Mouse (Mus musculus) MEL (cell line): ENCODE results near the gene Igfals. TPM values are rescaled to one million over a fixed set of nuclear protein-coding genes. Genes with fewer than 3 reads are reported as not detected.

ENCODE experiments used
- DNase-seq: peaks from one replicate; pipeline ENCODE4 v3.0.0; 2011; ENCODE audit warnings: low read depth, low spot score
- H3K27ac ChIP-seq: 2 replicates; pipeline ENCODE4 v1.5.1; 2012; ENCODE audit warnings: low read depth, mild to moderate bottlenecking, control low read depth, low read length, moderate library complexity; ENCODE audit not compliant: control insufficient read depth
- H3K27me3 ChIP-seq, 2 experiments: fragments of 150-350 bp in 1 of 2; sonication (generic) in 1 of 2; 2 replicates each; pipeline ENCODE4 v1.6.1; 2012; ENCODE audit warnings: low read length in 2 of 2, mild to moderate bottlenecking in 2 of 2, improper control_type of control experiment in 1 of 2, moderate library complexity in 1 of 2; ENCODE audit not compliant: insufficient read depth in 2 of 2, control insufficient read depth in 1 of 2
- H3K36me3 ChIP-seq, 2 experiments: 2 replicates each; pipeline ENCODE4 v1.6.1; 2012 to 2014; ENCODE audit warnings: low read length in 2 of 2, improper control_type of control experiment in 1 of 2, inconsistent platforms in 1 of 2, mild to moderate bottlenecking in 1 of 2; ENCODE audit not compliant: insufficient read depth in 2 of 2, control insufficient read depth in 1 of 2
- H3K4me1 ChIP-seq, 2 experiments: fragments of 150-350 bp in 1 of 2; sonication (generic) in 1 of 2; 2 replicates each; pipeline ENCODE4 v1.6.1; 2012; ENCODE audit warnings: low read length in 2 of 2, improper control_type of control experiment in 1 of 2, mild to moderate bottlenecking in 1 of 2; ENCODE audit not compliant: insufficient read depth in 2 of 2, control insufficient read depth in 1 of 2
- H3K4me3 ChIP-seq, 2 experiments: fragments of 150-350 bp in 1 of 2; sonication (generic) in 1 of 2; 2 replicates each; pipeline ENCODE4 v1.5.1; 2012; ENCODE audit warnings: low read depth in 2 of 2, low read length in 2 of 2, mild to moderate bottlenecking in 2 of 2, moderate library complexity in 2 of 2, control low read depth in 1 of 2, improper control_type of control experiment in 1 of 2; ENCODE audit not compliant: control insufficient read depth in 1 of 2, insufficient read depth in 1 of 2
- H3K79me2 ChIP-seq: 2 replicates; pipeline ENCODE4 v1.6.1; 2012; ENCODE audit warnings: mild to moderate bottlenecking, low read length, moderate library complexity; ENCODE audit not compliant: control insufficient read depth, poor library complexity, insufficient read depth
- H3K9ac ChIP-seq: 2 replicates; pipeline ENCODE4 v1.6.1; 2012; ENCODE audit warnings: low read depth, mild to moderate bottlenecking, control low read depth, low read length, moderate library complexity; ENCODE audit not compliant: control insufficient read depth, poor library complexity, severe bottlenecking
- H3K9me3 ChIP-seq: fragments of 150-350 bp; sonication (generic); replicated peaks from 2 replicates; pipeline ENCODE4 v1.6.1; 2012; ENCODE audit warnings: mild to moderate bottlenecking, low read length, improper control_type of control experiment, moderate library complexity; ENCODE audit not compliant: insufficient read depth
- BHLHE40 ChIP-seq: IDR thresholded peaks from 2 replicates; pipeline ENCODE4 v1.6.1; 2012; ENCODE audit warnings: low read depth, mild to moderate bottlenecking, inconsistent platforms, low read length, improper control_type of control experiment, borderline replicate concordance
- CHD2 ChIP-seq: IDR thresholded peaks from 2 replicates; pipeline ENCODE4 v1.6.1; 2011; ENCODE audit warnings: low read length, improper control_type of control experiment
- CTCF ChIP-seq, 3 experiments: IDR thresholded peaks in 2 of 3; conservative IDR thresholded peaks in 1 of 3; 2 replicates each; pipeline ENCODE4 v1.5.1; 2011 to 2012; ENCODE audit warnings: low read length in 3 of 3, low read depth in 2 of 3, mild to moderate bottlenecking in 2 of 3, improper control_type of control experiment in 1 of 3, inconsistent platforms in 1 of 3, mixed read lengths in 1 of 3, moderate library complexity in 1 of 3; ENCODE audit not compliant: control insufficient read depth in 1 of 3, insufficient read depth in 1 of 3, poor library complexity in 1 of 3, severe bottlenecking in 1 of 3
- E2F4 ChIP-seq: IDR thresholded peaks from 2 replicates; pipeline ENCODE4 v1.6.1; 2011; ENCODE audit warnings: low read depth, low read length, improper control_type of control experiment, borderline replicate concordance
- ELF1 ChIP-seq: IDR thresholded peaks from 2 replicates; pipeline ENCODE4 v1.6.1; 2014; ENCODE audit warnings: low read depth, mild to moderate bottlenecking, inconsistent platforms, low read length, improper control_type of control experiment, moderate library complexity
- EP300 ChIP-seq, 2 experiments: IDR thresholded peaks; 2 replicates each; pipeline ENCODE4 v1.6.1; 2011; ENCODE audit warnings: improper control_type of control experiment in 2 of 2, low read length in 2 of 2, low read depth in 1 of 2, mild to moderate bottlenecking in 1 of 2
- ETS1 ChIP-seq: IDR thresholded peaks from 2 replicates; pipeline ENCODE4 v1.6.1; 2012; ENCODE audit warnings: low read depth, mild to moderate bottlenecking, inconsistent platforms, low read length, improper control_type of control experiment, moderate library complexity
- GATA1 ChIP-seq: IDR thresholded peaks from 2 replicates; pipeline ENCODE4 v1.6.1; 2011; ENCODE audit warnings: low read depth, low read length, improper control_type of control experiment
- HCFC1 ChIP-seq: IDR thresholded peaks from 2 replicates; pipeline ENCODE4 v1.6.1; 2012; ENCODE audit warnings: low read depth, mild to moderate bottlenecking, inconsistent platforms, low read length, improper control_type of control experiment, moderate library complexity
- JUND ChIP-seq: IDR thresholded peaks from 2 replicates; pipeline ENCODE4 v1.6.1; 2011; ENCODE audit warnings: low read depth, mild to moderate bottlenecking, improper control_type of control experiment, low read length
- KAT2A ChIP-seq: conservative IDR thresholded peaks from 2 replicates; pipeline ENCODE4 v1.6.1; 2012; ENCODE audit warnings: low read depth, low read length, improper control_type of control experiment, inconsistent platforms
- MAFK ChIP-seq: IDR thresholded peaks from 2 replicates; pipeline ENCODE4 v1.6.1; 2011; ENCODE audit warnings: low read depth, mild to moderate bottlenecking, low read length, improper control_type of control experiment, borderline replicate concordance
- MAX ChIP-seq: IDR thresholded peaks from 2 replicates; pipeline ENCODE4 v1.6.1; 2011; ENCODE audit warnings: low read length, improper control_type of control experiment
- MAZ ChIP-seq: IDR thresholded peaks from 2 replicates; pipeline ENCODE4 v1.6.1; 2012; ENCODE audit warnings: low read depth, mild to moderate bottlenecking, inconsistent platforms, low read length, improper control_type of control experiment
- MEF2A ChIP-seq: IDR thresholded peaks from 2 replicates; pipeline ENCODE4 v1.6.1; 2014; ENCODE audit warnings: low read depth, mild to moderate bottlenecking, inconsistent platforms, low read length, improper control_type of control experiment; ENCODE audit not compliant: poor library complexity, insufficient replicate concordance, severe bottlenecking; ENCODE audit errors: extremely low read depth
- MXI1 ChIP-seq: IDR thresholded peaks from 2 replicates; pipeline ENCODE4 v1.6.1; 2011; ENCODE audit warnings: mild to moderate bottlenecking, low read depth, low read length, improper control_type of control experiment
- MYB ChIP-seq: IDR thresholded peaks from 2 replicates; pipeline ENCODE4 v1.6.1; 2011; ENCODE audit warnings: mild to moderate bottlenecking, low read depth, low read length, improper control_type of control experiment
- NELFE ChIP-seq: IDR thresholded peaks from 2 replicates; pipeline ENCODE4 v1.6.1; 2011; ENCODE audit warnings: low read depth, low read length, improper control_type of control experiment
- NRF1 ChIP-seq: IDR thresholded peaks from 2 replicates; pipeline ENCODE4 v1.6.1; 2014; ENCODE audit warnings: low read depth, mild to moderate bottlenecking, inconsistent platforms, low read length, improper control_type of control experiment, moderate library complexity; ENCODE audit not compliant: poor library complexity, insufficient read depth, severe bottlenecking
- POLR2AphosphoS2 ChIP-seq: IDR thresholded peaks from 2 replicates; pipeline ENCODE4 v1.6.1; 2011; ENCODE audit warnings: low read length, improper control_type of control experiment
- RAD21 ChIP-seq: IDR thresholded peaks from 2 replicates; pipeline ENCODE4 v1.6.1; 2011; ENCODE audit warnings: mild to moderate bottlenecking, low read depth, low read length, improper control_type of control experiment
- SIN3A ChIP-seq: IDR thresholded peaks from 2 replicates; pipeline ENCODE4 v1.6.1; 2012; ENCODE audit warnings: low read length, improper control_type of control experiment, inconsistent platforms
- SMC3 ChIP-seq: IDR thresholded peaks from 2 replicates; pipeline ENCODE4 v1.6.1; 2011; ENCODE audit warnings: low read depth, low read length, improper control_type of control experiment
- TAL1 ChIP-seq: IDR thresholded peaks from 2 replicates; pipeline ENCODE4 v1.6.1; 2012; ENCODE audit warnings: mild to moderate bottlenecking, inconsistent platforms, low read length, moderate library complexity, mixed read lengths
- TBP ChIP-seq: IDR thresholded peaks from 2 replicates; pipeline ENCODE4 v1.8.0; 2011; ENCODE audit warnings: low read depth, low read length, improper control_type of control experiment
- TCF12 ChIP-seq: IDR thresholded peaks from 2 replicates; pipeline ENCODE4 v1.6.1; 2014; ENCODE audit warnings: low read depth, mild to moderate bottlenecking, inconsistent platforms, low read length, improper control_type of control experiment, moderate library complexity
- USF1 ChIP-seq: IDR thresholded peaks from 2 replicates; pipeline ENCODE4 v1.6.1; 2014; ENCODE audit warnings: low read depth, mild to moderate bottlenecking, inconsistent platforms, low read length, improper control_type of control experiment, moderate library complexity
- USF2 ChIP-seq, 2 experiments: IDR thresholded peaks; 2 replicates each; pipeline ENCODE4 v1.6.1; 2011 to 2012; ENCODE audit warnings: improper control_type of control experiment in 2 of 2, low read length in 2 of 2, borderline replicate concordance in 1 of 2, inconsistent platforms in 1 of 2, low read depth in 1 of 2, mild to moderate bottlenecking in 1 of 2; ENCODE audit not compliant: insufficient read depth in 1 of 2
- ZC3H11A ChIP-seq: IDR thresholded peaks from 2 replicates; pipeline ENCODE4 v1.6.1; 2012; ENCODE audit warnings: low read depth, mild to moderate bottlenecking, inconsistent platforms, low read length, improper control_type of control experiment
- ZKSCAN1 ChIP-seq: IDR thresholded peaks from 2 replicates; pipeline ENCODE4 v1.6.1; 2012; ENCODE audit warnings: low read depth, mild to moderate bottlenecking, inconsistent platforms, low read length, improper control_type of control experiment, moderate library complexity
- ZMIZ1 ChIP-seq: IDR thresholded peaks from 2 replicates; pipeline ENCODE4 v1.6.1; 2012; ENCODE audit warnings: low read depth, mild to moderate bottlenecking, inconsistent platforms, low read length, improper control_type of control experiment, moderate library complexity
- polyA plus RNA-seq, 2 experiments: library from polyadenylated mRNA; stranded (reverse) in 1 of 2; unstranded in 1 of 2; fragments of >175 nt in 1 of 2; fragments of >200 nt in 1 of 2; gene quantifications; 2 replicates each; pipeline versions ENCODE4 v1.2.1 to v1.2.4; 2012; ENCODE audit warnings: low replicate concordance in 2 of 2, low read depth in 1 of 2; ENCODE audit not compliant: insufficient read length in 2 of 2, insufficient read depth in 1 of 2, missing spikeins in 1 of 2
- total RNA-seq: library from RNA; depleted of rRNA; stranded (reverse); fragments of 300-350 nt; gene quantifications from 2 replicates; pipeline ENCODE4 v1.2.3, GENCODE M21; 2012

Igfals gene
- total and polyA plus RNA-seq, 3 experiments, result 0.04 TPM; not detected in 2

GRCm38 (mm10) chr17:24849733-24850064, 16.1 kb upstream of the Igfals start (continued):
- TF ChIP-seq CTCF (IDR thresholded peaks at IDR 0.05 in 2 of 3, conservative IDR thresholded peaks at IDR 0.05 in 1 of 3; ENCODE audit: control insufficient read depth in 1 of 3, insufficient read depth in 1 of 3, low read depth in 2 of 3, low read length in 3 of 3, poor library complexity in 1 of 3, severe bottlenecking in 1 of 3) (0 out of 6 replicates have a peak, but pooled peaks of 1 of the 3 experiments have one; percentile 11), E2F4 (no peak), SMC3 (no peak), MEF2A (no peak), MAZ (0 out of 2 replicates have a peak, but pooled peaks have one; percentile 67), MAFK (no peak), TCF12 (no peak), KAT2A (no peak)

GRCm38 (mm10) chr17:24850065-24850772, 15.6 kb upstream of the Igfals start, which contains the start of gene Fahd1:
Gene Fahd1, minus strand, starts transcription at chr17:24850364.
- Histone ChIP-seq H3K27me3 (no peaks in the 10 kb centered on the region), H3K36me3 (peaks cover 0 to 13% of the 10 kb centered on the region in 2 experiments; a peak in 2 of 4 replicates), H3K4me3 (peak within 1 kb of the TSS; percentile 84 to 88), H3K79me2 (peaks cover 3% of the 10 kb centered on the region; the same call in 1 of the 2 replicates), H3K9ac (peak within 1 kb of the TSS; percentile 78), H3K9me3 (no peaks in the 10 kb centered on the region), H3K4me1 (peaks cover 0 to 15% of the 10 kb centered on the region in 2 experiments; a peak in 2 of 4 replicates), H3K27ac (peak within 1 kb of the TSS; percentile 63)
- peak; percentile 99 for DNase-seq
- peak; percentile 60; the same call in 1 of the 2 replicates for TF ChIP-seq TBP
- no peak for TF ChIP-seq TAL1
- TF ChIP-seq ETS1, result no peak
- TF ChIP-seq POLR2AphosphoS2, result peak; percentile 81
- no peak for TF ChIP-seq CHD2
- TF ChIP-seq ZKSCAN1, result no peak
- TF ChIP-seq RAD21, result no peak
- TF ChIP-seq NRF1, result no peak
- no peak for TF ChIP-seq MEF2A
- peak; percentile 66 for TF ChIP-seq MXI1
- no peak; the same call in 1 of the 2 replicates for TF ChIP-seq BHLHE40
- TF ChIP-seq MAZ, result peak; percentile 10
- peak; percentile 86 for TF ChIP-seq NELFE
- no peak for TF ChIP-seq MYB
- peak; percentile 62; the same call in 1 of the 2 replicates for TF ChIP-seq ZMIZ1
- no peak for TF ChIP-seq ZC3H11A
- peak; percentile 95 for TF ChIP-seq USF1
- TF ChIP-seq SIN3A, result peak; percentile 73
- no peak for TF ChIP-seq E2F4
- no peak; the same call in 1 of the 2 replicates for TF ChIP-seq KAT2A
- TF ChIP-seq USF2 (IDR thresholded peaks at IDR 0.05; ENCODE audit: borderline replicate concordance in 1 of 2, insufficient read depth in 1 of 2, low read depth in 1 of 2, low read length in 2 of 2), result peak in 1 of 2 experiments; percentile 76; a peak in 3 of 4 replicates
- no peak for TF ChIP-seq MAFK
- TF ChIP-seq EP300 (IDR thresholded peaks at IDR 0.05; ENCODE audit: low read depth in 1 of 2, low read length in 2 of 2), result no peak
- TF ChIP-seq JUND, result no peak
- no peak for TF ChIP-seq CTCF (IDR thresholded peaks at IDR 0.05 in 2 of 3, conservative IDR thresholded peaks at IDR 0.05 in 1 of 3; ENCODE audit: control insufficient read depth in 1 of 3, insufficient read depth in 1 of 3, low read depth in 2 of 3, low read length in 3 of 3, poor library complexity in 1 of 3, severe bottlenecking in 1 of 3)
- 0 out of 2 replicates have a peak, but pooled peaks have one; percentile 8 for TF ChIP-seq ELF1
- peak; percentile 42; the same call in 1 of the 2 replicates for TF ChIP-seq MAX
- no peak for TF ChIP-seq GATA1
- TF ChIP-seq TCF12, result peak; percentile 39; the same call in 1 of the 2 replicates
- peak; percentile 52; the same call in 1 of the 2 replicates for TF ChIP-seq HCFC1
